Mouse (Mus musculus): ENCODE measurements around the gene Arhgap19. TPM values are rescaled to one million over a fixed set of nuclear protein-coding genes. Genes with fewer than 3 reads are reported as not detected.
A peak's percentile ranks its signal among the peaks of the same experiment; 100 is the strongest.

Gene Arhgap19
- 1 to 10 TPM; 6.4 to 6.6 TPM for total RNA-seq (2021)
- long read RNA-seq, experiment 1, full-length matches to known transcripts, result 1 of 3 reads
- long read RNA-seq, experiment 1, partial matches to known transcripts, result 0 of 3 reads
- long read RNA-seq, experiment 1, other reads (novel, unspliced or antisense), result 2 of 3 reads
- long read RNA-seq, experiment 2, full-length matches to known transcripts, result 2 of 6 reads
- long read RNA-seq, experiment 2, partial matches to known transcripts, result 0 of 6 reads
- long read RNA-seq, experiment 2, other reads (novel, unspliced or antisense), result 4 of 6 reads

- peak; percentile 74 to 87 for DNase-seq
- intact Hi-C loops (cut with DNase I), result loop anchor here (5.0 kb wide), 1 partner anchor 45 kb away; the partner anchor contains the start of gene Frat2
These were observed at the start of gene Arhgap19 for GRCm38 (mm10) chr19:41801742-41802369. TSS of gene Arhgap19 (minus strand) at chr19:41802047.

GRCm38 (mm10) chr19:41850719-41851543, 49.1 kb upstream of the Arhgap19 start:
- DNase-seq, result no peak
- intact Hi-C loops (cut with DNase I), result no loop called here

- intact Hi-C loops (cut with DNase I), result no loop called here
These were observed 48.3 kb upstream of the Arhgap19 start for GRCm38 (mm10) chr19:41850021-41850718.

GRCm38 (mm10) chr19:41847992-41848851, 46.4 kb upstream of the Arhgap19 start, which contains the start of gene Frat2:
TSS of gene Frat2 (minus strand) at chr19:41848132.
- DNase-seq, result peak; percentile 80 to 86
- intact Hi-C loops (cut with DNase I), result loop anchor here (2.0 to 5.0 kb wide), 3 partner anchors 17 to 71 kb away; partner anchors contain the start of gene Arhgap19

More at GRCm38 (mm10) chr19:41850021-41850718, 48.3 kb upstream of the Arhgap19 start:
- DNase-seq, result no peak

- intact Hi-C loops (cut with DNase I), result loop anchor here (2.0 to 5.0 kb wide), 3 partner anchors 17 to 70 kb away; partner anchors contain the start of gene Arhgap19
- DNase-seq, result peak in 1 of 2 experiments; percentile 34
These were observed 45.8 kb upstream of the Arhgap19 start for GRCm38 (mm10) chr19:41847614-41847991.

GRCm38 (mm10) chr19:41847091-41847581, 45.3 kb upstream of the Arhgap19 start:
- DNase-seq, result peak; percentile 24 to 37
- intact Hi-C loops (cut with DNase I), result loop anchor here (2.0 to 5.0 kb wide), 3 partner anchors 16 to 70 kb away; partner anchors contain the start of gene Arhgap19

GRCm38 (mm10) chr19:41846366-41847090, 44.7 kb upstream of the Arhgap19 start:
- peak in 1 of 2 experiments; percentile 21 for DNase-seq

GRCm38 (mm10) chr19:41844345-41844744, 42.5 kb upstream of the Arhgap19 start:
- DNase-seq, result no peak
- intact Hi-C loops (cut with DNase I), result no loop called here

More at GRCm38 (mm10) chr19:41846366-41847090, 44.7 kb upstream of the Arhgap19 start:
- intact Hi-C loops (cut with DNase I), result loop anchor here (2.0 to 5.0 kb wide), 3 partner anchors 16 to 69 kb away; partner anchors contain the start of gene Arhgap19

- DNase-seq, result no peak
These were observed 40.9 kb upstream of the Arhgap19 start for GRCm38 (mm10) chr19:41842706-41843105.

GRCm38 (mm10) chr19:41842196-41842595, 40.3 kb upstream of the Arhgap19 start:
- intact Hi-C loops (cut with DNase I), result no loop called here
- DNase-seq, result no peak

More at GRCm38 (mm10) chr19:41842706-41843105, 40.9 kb upstream of the Arhgap19 start:
- intact Hi-C loops (cut with DNase I), result no loop called here

- intact Hi-C loops (cut with DNase I), result no loop called here
- no peak for DNase-seq
These were observed 39.4 kb upstream of the Arhgap19 start for GRCm38 (mm10) chr19:41841105-41841750.

GRCm38 (mm10) chr19:41839685-41840084, 37.8 kb upstream of the Arhgap19 start:
- intact Hi-C loops (cut with DNase I), result no loop called here
- DNase-seq, result no peak

GRCm38 (mm10) chr19:41838808-41839207, 37.0 kb upstream of the Arhgap19 start:
- intact Hi-C loops (cut with DNase I), result no loop called here
- no peak for DNase-seq

- intact Hi-C loops (cut with DNase I), result no loop called here
- DNase-seq, result no peak
These were observed 36.0 kb upstream of the Arhgap19 start for GRCm38 (mm10) chr19:41837917-41838261.

GRCm38 (mm10) chr19:41837194-41837916, 35.5 kb upstream of the Arhgap19 start:
- intact Hi-C loops (cut with DNase I), result no loop called here
- DNase-seq, result no peak

- no peak for DNase-seq
- intact Hi-C loops (cut with DNase I), result no loop called here
These were observed 34.9 kb upstream of the Arhgap19 start for GRCm38 (mm10) chr19:41836719-41837118.

GRCm38 (mm10) chr19:41835816-41836215, 34.0 kb upstream of the Arhgap19 start:
- DNase-seq, result no peak
- intact Hi-C loops (cut with DNase I), result no loop called here

Measured in gastrocnemius, postnatal 36 days (tissue).